Mouse (Mus musculus) brain, adult 2 months (tissue): ENCODE measurements at regions not wholly inside any gene's neighbourhood (a gene's known extent, or its start where the extent isn't known, plus 50 kb on each side); places are given as distances from the start of the nearest gene placed in this dataset.
"Not testable (repeated sequence)": the region's sequence is repeated elsewhere in the genome, so short reads cannot be mapped to it uniquely, and the experiment has no call there.

Experiments used
- DNase-seq: peaks from one replicate; pipeline ENCODE4 v3.0.0; 2011; ENCODE audit warnings: low read depth, low spot score

DNA sequence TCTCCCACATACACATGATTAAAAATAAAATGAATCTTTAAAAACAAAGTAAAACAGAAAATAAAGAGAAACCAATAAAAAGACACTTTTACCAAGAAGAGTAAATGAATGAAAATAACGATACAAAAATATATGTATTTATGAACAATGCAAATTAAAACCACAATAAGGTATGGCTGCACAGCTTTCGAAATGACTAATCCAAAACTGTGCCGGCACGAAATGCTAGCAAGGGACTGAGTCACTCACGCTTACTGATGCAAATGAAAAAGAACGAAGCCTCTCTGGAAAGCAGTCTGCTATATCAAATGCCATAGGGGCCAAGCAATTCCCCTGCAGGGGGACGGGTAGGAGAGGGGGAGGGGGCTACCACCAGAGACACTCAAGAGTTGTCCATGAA, 704.0 kb downstream of the 4930447A16Rik start:
- peak; percentile 64 for DNase-seq

DNA sequence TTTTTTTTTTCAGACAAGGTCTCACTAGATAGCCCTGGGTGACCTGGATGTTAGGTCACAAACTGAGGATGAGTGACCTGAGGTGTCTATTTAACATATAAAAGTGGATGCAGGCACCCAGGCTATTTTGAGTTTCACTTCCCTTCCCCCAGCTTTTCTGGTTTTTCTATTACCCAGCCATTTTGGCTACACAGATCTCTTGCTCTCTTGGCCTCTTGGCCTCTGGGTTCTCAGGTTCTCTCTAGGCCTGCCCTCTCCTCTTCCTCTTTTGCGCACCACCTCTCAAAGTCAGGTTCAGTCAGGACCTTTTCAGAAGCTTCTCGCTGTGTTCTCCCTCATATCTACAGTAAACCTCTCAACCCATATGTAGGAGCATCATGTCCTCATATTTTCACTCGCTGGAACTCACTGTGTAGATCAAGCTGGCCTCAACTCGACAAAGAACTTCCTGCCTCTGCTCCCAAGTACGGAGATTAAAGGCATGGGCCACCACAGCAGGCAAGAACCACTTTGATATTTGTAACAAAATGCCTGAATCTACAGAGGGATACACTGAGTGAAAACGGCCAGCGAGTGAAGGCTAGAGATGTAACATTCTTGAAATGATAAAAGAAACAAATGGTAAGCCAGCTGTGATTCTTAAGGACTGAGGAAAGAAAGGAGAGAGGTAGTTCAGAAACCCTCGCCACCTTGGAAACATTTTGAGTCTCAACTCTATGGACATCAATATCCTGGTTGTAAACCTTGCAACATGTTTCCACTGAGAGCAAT, 704.7 kb downstream of the 4930447A16Rik start:
- no peak for DNase-seq

DNA sequence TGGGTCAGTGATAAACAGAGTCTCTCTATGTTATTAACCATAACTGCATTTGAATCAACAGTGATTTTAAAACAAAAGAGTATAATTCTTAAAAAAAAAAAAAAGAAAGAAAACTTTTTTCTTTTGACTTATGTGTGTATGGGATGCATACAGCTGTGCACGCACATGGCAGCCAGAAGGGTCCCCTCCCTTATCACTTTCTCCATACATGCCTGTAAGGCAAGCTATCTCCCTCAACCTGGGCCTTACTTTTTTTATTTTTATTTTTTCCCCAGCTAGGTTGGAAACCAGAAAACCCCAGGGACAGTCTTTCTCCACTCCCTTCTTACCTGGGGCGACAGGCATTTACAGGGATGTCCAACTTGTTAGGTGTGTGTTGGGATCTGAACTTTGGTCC, 705.3 kb downstream of the 4930447A16Rik start:
- no peak for DNase-seq

DNA sequence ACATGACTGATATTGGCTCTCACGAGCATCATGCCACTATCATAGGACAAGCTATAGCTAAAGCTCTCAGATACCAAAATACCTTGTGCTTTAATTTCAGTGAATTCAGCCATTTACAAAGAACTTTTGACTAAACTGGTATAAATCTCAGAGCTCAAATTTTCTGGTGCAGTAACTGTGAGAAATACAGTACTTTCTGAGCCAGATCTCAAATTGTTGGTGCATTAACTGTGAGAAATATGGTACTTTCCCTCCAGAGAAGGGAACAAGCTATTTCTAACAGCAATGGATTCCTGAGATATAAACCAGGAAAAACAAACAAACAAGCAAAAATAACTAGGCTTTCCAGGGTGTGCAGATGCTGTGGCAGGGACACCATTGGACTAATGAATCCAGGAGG, 714.3 kb downstream of the 4930447A16Rik start:
- no peak for DNase-seq

DNA sequence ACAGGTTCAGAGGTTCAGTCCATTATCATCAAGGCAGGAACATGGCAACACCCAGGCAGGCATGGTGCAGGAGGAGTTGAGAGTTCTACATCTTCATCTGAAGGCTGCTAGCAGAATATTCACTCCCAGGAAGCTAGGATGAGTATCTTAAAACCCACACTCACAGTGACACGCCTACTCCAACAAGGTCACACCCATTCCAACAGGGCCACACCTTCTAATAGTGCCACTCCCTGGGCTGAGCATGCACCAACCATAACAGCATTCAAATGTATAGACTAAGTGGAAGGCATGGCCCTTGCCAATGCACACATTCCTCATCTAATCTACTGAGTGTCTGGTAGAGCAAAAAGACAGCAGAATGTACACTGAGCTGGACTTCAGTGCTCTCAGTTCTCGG, 718.1 kb downstream of the 4930447A16Rik start:
- DNase-seq: no peak

DNA sequence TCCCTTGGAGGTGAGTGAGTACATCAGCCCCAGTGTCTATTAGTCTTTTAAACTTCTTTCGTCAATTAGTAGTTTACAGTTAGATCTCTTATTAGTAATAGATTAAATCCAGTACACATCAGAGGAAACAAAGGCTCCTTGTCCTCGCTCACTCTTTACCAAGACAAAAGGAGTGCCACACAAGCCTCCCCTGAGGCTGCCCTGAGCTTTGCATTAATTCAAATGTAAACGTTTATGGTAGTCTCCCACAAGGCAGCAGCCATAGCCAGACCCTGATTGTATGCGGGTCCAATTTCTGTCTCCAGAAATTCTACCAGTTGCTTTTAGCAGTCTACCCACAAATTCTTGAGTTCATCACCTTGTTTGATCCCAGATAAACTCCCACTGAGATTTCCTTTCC, 726.3 kb downstream of the 4930447A16Rik start:
- no peak for DNase-seq

DNA sequence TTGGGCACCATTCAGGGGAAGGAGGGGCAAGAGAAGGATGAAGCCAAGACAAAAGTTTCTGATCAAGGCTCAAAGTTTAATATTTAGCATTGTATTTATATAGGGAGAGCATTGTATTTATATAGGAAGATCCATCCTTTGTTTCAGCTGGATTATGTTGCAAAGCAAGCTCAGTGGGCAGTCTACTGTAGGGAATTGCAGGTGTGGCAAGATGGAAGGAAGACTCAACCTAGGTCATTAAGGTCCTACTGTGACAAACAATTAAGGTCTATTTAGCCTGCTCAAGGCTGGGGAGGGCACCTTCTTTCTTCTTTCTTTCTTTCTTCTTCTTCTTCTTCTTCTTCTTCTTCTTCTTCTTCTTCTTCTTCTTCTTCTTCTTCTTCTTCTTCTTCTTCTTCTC, 728.5 kb downstream of the 4930447A16Rik start:
- not testable (repeated sequence) for DNase-seq

DNA sequence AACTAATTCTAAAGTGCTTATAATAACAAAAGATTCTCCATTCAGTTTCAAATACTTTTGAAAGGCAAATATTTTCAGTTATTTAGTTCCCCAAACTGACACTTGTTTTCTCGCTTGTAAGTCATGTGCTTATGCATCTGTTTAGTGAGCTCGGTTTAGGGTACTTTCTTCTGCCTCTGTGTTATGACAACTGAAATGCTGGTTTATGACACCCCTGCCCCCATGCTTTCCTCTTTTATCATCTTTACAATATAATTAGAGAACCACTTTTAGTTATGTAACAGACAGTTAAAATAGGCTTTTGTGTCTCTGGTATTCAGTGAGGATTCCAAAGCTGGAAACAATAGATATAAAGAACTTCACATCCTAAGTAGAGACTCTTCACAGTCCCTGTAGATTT, 733.8 kb downstream of the 4930447A16Rik start:
- peak; percentile 37 for DNase-seq

DNA sequence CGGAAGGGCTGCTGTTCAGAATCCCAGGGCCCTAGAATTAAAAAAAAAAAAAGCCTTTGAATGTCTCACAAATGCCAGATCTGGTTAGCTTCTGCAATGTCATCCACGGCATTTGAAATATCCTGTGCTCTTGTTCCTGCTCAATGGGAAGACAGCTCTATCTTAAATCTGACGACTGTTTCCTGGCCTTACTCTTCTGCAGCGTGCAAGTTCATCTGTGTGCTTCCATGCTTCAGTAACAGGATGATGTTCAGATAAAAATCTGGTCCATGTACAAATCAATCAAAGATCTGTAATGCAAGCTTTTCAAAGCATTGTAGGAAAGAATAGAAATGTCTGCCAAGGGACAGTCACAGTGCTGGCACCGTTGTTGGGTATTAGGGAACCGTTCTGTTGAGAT, 738.4 kb downstream of the 4930447A16Rik start:
- DNase-seq: peak; percentile 29

DNA sequence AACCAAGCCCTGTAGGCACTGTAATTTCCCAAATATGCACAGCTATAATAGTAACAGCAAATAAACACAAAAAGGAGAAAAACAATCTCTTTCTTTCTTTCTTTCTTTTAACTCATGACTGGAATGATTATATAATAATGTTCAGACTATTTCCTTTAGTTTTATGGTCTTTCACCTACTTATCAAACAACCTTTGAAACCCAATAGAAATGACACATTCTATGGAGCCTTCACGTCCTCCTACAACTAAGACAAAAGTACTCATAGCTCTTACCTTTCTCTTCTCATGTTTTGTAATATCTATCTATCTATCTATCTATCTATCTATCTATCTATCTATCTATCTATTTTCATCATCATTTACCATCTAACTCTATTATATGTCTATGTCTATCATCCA, 739.5 kb downstream of the 4930447A16Rik start:
- no peak for DNase-seq

DNA sequence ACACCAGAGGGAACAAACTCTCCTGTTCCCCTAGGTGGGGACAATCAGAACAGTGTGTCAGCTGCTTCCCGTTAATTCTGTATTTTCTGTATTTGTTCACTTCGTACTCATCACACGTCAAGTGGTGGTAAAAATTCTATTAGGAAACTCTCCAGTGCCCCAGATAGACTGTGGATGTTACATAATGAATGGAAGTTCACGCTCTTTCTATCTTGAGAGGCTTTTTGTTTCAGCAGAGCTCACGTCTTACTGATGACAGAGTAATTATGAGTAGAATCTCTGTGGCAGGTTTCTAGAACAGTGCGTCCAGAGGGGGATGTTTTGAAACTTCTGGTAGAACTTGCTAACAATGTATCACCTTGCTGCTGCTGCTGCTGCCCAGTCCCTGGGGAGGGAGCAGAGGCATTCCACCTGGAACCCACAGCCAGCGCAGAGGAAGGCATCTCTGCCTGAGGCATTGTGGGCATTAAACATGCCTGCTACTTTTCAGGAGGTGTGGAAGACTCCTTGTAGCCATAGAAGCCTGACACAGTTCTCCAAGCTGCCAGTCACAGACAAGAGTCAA, 740.6 kb downstream of the 4930447A16Rik start:
- DNase-seq: peak; percentile 62

DNA sequence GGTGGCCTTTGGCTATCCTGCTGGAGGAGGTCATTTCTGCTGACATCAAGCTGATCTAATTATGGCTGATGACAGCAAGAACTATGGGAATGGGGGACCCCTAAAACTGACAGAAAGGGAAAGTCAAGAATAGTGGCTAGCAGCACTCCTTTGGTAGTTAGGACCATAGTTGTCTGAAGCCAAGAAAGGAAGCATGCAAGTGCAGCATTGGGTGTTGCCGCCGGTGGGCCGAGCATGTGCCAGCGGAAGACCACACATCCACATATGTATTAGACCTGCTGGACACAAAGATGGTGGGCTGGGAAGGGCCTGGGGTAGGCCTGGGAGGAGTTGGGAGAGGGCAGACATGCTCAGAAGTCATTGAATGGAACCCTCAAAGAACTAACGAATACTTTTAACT, 741.1 kb downstream of the 4930447A16Rik start:
- no peak for DNase-seq

DNA sequence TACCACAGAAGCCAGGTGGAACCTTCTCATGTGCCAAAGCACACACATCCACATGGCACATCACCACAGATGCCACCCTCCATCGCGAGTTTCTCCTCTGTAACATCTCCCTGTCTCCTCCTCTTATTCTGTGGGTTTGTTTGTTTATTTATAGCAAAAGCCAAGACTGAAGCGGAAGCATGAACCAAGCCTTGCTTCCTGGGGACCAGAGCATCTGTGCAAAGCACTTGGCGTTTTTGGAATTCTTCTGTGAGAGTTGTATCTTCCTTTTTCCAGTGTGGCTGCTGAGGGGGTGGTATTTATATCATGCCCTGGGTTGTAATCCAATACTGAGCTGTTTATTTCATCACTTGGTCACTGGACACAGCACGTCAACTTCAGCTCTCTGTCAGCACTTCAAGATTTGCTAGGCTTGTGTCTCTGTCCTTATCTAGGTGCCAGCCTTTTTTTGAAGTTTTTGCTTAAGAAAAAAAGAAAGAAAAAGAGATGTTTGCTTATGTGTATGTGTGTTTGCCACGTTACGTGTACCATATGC, 742.3 kb downstream of the 4930447A16Rik start:
- DNase-seq: peak; percentile 36

DNA sequence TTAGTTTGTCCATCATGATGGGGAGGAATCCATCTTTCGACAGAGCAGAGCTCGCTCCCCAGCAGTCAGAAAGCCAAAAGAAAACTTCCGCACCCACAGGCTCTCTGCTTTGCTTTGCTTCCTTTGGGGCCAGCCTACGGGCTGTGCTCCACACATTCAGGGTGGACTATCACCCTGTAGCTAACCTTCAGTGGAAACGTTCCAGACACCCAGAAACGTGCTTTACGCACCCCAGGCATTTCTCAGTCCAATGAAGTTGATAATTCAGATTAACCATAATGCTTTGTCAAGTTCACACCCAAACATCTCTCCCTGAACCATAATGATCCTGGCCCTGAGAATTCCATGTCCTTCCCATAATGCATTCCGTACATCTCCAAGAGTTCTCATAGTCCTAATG, 743.8 kb downstream of the 4930447A16Rik start:
- no peak for DNase-seq
